Mouse (Mus musculus) G1E (cell line): ENCODE results near the gene Baiap2. TPM values are rescaled to one million over a fixed set of nuclear protein-coding genes. Genes with fewer than 3 reads are reported as not detected.
A peak's percentile ranks its signal among the peaks of the same experiment; 100 is the strongest.

ENCODE experiments used
- ATAC-seq: 2 replicates; pipeline ENCODE4 v1.8.0; 2016; ENCODE audit warnings: mild to moderate bottlenecking; ENCODE audit not compliant: insufficient number of reproducible peaks, poor library complexity, low FRiP score, severe bottlenecking; ENCODE audit errors: extremely low read depth
- DNase-seq: peaks from one replicate; pipeline ENCODE4 v3.0.0; 2012; ENCODE audit warnings: low spot score
- H3K27me3 ChIP-seq: 2 replicates; pipeline ENCODE4 v1.6.1; 2012; ENCODE audit warnings: mild to moderate bottlenecking, low read length, inconsistent platforms; ENCODE audit not compliant: insufficient read depth
- H3K36me3 ChIP-seq: replicated peaks from 2 replicates; pipeline ENCODE3; 2012; ENCODE audit warnings: mild to moderate bottlenecking, inconsistent platforms
- H3K4me1 ChIP-seq: 2 replicates; pipeline ENCODE4 v1.6.1; 2012; ENCODE audit warnings: low read depth, low read length, inconsistent platforms, mixed read lengths; ENCODE audit not compliant: insufficient read depth
- H3K4me3 ChIP-seq: 2 replicates; pipeline ENCODE4 v1.5.1; 2012; ENCODE audit warnings: low read depth, mild to moderate bottlenecking, inconsistent platforms, low read length, moderate library complexity, mixed read lengths
- H3K9me3 ChIP-seq: replicated peaks from 2 replicates; pipeline ENCODE4 v1.6.1; 2012; ENCODE audit warnings: inconsistent platforms
- CTCF ChIP-seq: IDR thresholded peaks from 2 replicates; pipeline ENCODE4 v1.5.1; 2012; ENCODE audit warnings: low read depth, low read length, inconsistent platforms, mixed read lengths
- GATA1 ChIP-seq: IDR thresholded peaks from 2 replicates; pipeline ENCODE4 v1.6.1; 2012; ENCODE audit warnings: borderline replicate concordance, low read length, inconsistent platforms, mixed read lengths
- GATA2 ChIP-seq: IDR thresholded peaks from 2 replicates; pipeline ENCODE4 v1.6.1; 2012; ENCODE audit warnings: low read depth, low read length, inconsistent platforms, borderline replicate concordance
- POLR2AphosphoS5 ChIP-seq: IDR thresholded peaks from 2 replicates; pipeline ENCODE4 v1.6.1; 2012; ENCODE audit warnings: low read depth, low read length, inconsistent platforms; ENCODE audit not compliant: insufficient replicate concordance
- TAL1 ChIP-seq: conservative IDR thresholded peaks from 2 replicates; pipeline ENCODE4 v1.6.1; 2012; ENCODE audit warnings: low read depth, low read length, inconsistent platforms, mixed read lengths
- polyA plus RNA-seq: library from polyadenylated mRNA; stranded (reverse); fragments of >175 nt; gene quantifications from 2 replicates; pipeline ENCODE4 v1.2.3, GENCODE M21; 2012
- total RNA-seq, 2 experiments: library from RNA; stranded (forward) in 1 of 2; stranded (reverse) in 1 of 2; fragments of 200-1000 nt in 1 of 2; fragments of >200 nt in 1 of 2; fragmentation: Nextera tagmentation in 1 of 2; gene quantifications; 2 replicates each; pipeline ENCODE4 v1.2.3; 2014 to 2017

The Baiap2 gene
- total and polyA plus RNA-seq, 3 experiments, result 0.98 to 14.0 (median 3.6) TPM

GRCm38 (mm10) chr11:120011114-120011760 lies 68.7 kb downstream of the Baiap2 start:
- no peaks in the 10 kb centered on the region for H3K9me3 ChIP-seq
- peaks cover 70% of the 10 kb centered on the region for H3K27me3 ChIP-seq
- ATAC-seq (no peak), DNase-seq (no peak)
- TF ChIP-seq GATA2 (no peak), GATA1 (no peak), POLR2AphosphoS5 (no peak)
- H3K4me1 ChIP-seq, result peaks cover 5% of the 10 kb centered on the region
- no peaks in the 10 kb centered on the region for H3K36me3 ChIP-seq
- H3K4me3 ChIP-seq, result no peak overlapping the region

GRCm38 (mm10) chr11:120011761-120012560 lies 69.4 kb downstream of the Baiap2 start:
- Histone ChIP-seq H3K27me3 (peaks cover 70% of the 10 kb centered on the region), H3K9me3 (no peaks in the 10 kb centered on the region), H3K4me3 (no peak overlapping the region), H3K4me1 (peaks cover 5% of the 10 kb centered on the region), H3K36me3 (no peaks in the 10 kb centered on the region)
- DNase-seq (no peak), ATAC-seq (no peak)
- no peak for TF ChIP-seq GATA2
- no peak for TF ChIP-seq GATA1
- no peak for TF ChIP-seq CTCF
- no peak for TF ChIP-seq POLR2AphosphoS5
- no peak for TF ChIP-seq TAL1

GRCm38 (mm10) chr11:120012702-120013101 lies 70.1 kb downstream of the Baiap2 start:
- no peaks in the 10 kb centered on the region for H3K36me3 ChIP-seq
- peaks cover 69% of the 10 kb centered on the region for H3K27me3 ChIP-seq
- H3K4me3 ChIP-seq, result no peak overlapping the region
- DNase-seq (no peak), ATAC-seq (no peak)
- H3K4me1 ChIP-seq, result peaks cover 5% of the 10 kb centered on the region
- TF ChIP-seq CTCF, result no peak
- TF ChIP-seq GATA1, result no peak
- TF ChIP-seq GATA2, result no peak
- TF ChIP-seq TAL1, result no peak
- TF ChIP-seq POLR2AphosphoS5, result no peak
- no peaks in the 10 kb centered on the region for H3K9me3 ChIP-seq

GRCm38 (mm10) chr11:120013174-120013711 lies 70.7 kb downstream of the Baiap2 start:
- no peak for TF ChIP-seq GATA2
- peak; percentile 82 for TF ChIP-seq CTCF
- no peaks in the 10 kb centered on the region for H3K36me3 ChIP-seq
- peaks cover 5% of the 10 kb centered on the region for H3K4me1 ChIP-seq
- no peaks in the 10 kb centered on the region for H3K9me3 ChIP-seq
- 0 out of 2 replicates have a peak overlapping the region, but pooled peaks have one; percentile 2 for H3K4me3 ChIP-seq
- DNase-seq (peak; percentile 82), ATAC-seq (peak; percentile 40; the same call in 1 of the 2 replicates)
- peaks cover 66% of the 10 kb centered on the region for H3K27me3 ChIP-seq

- ATAC-seq (no peak), DNase-seq (no peak)
- Histone ChIP-seq H3K4me3 (no peak overlapping the region), H3K9me3 (no peaks in the 10 kb centered on the region), H3K36me3 (no peaks in the 10 kb centered on the region), H3K4me1 (peaks cover 5% of the 10 kb centered on the region), H3K27me3 (peaks cover 61% of the 10 kb centered on the region)
- TF ChIP-seq GATA2, result no peak
- TF ChIP-seq GATA1, result no peak
- no peak for TF ChIP-seq TAL1
- no peak for TF ChIP-seq POLR2AphosphoS5
- no peak for TF ChIP-seq CTCF
Measured at GRCm38 (mm10) chr11:120014758-120015157, 72.2 kb downstream of the Baiap2 start.

GRCm38 (mm10) chr11:120017011-120017410 lies 74.4 kb downstream of the Baiap2 start:
- Histone ChIP-seq H3K9me3 (no peaks in the 10 kb centered on the region), H3K4me1 (peaks cover 5% of the 10 kb centered on the region), H3K4me3 (no peak overlapping the region), H3K27me3 (peaks cover 62% of the 10 kb centered on the region), H3K36me3 (no peaks in the 10 kb centered on the region)
- DNase-seq (no peak), ATAC-seq (no peak)
- TF ChIP-seq TAL1 (no peak), GATA2 (no peak), CTCF (no peak), POLR2AphosphoS5 (no peak), GATA1 (no peak)
